Mouse (Mus musculus): ENCODE results near the gene Cotl1.

DNA sequence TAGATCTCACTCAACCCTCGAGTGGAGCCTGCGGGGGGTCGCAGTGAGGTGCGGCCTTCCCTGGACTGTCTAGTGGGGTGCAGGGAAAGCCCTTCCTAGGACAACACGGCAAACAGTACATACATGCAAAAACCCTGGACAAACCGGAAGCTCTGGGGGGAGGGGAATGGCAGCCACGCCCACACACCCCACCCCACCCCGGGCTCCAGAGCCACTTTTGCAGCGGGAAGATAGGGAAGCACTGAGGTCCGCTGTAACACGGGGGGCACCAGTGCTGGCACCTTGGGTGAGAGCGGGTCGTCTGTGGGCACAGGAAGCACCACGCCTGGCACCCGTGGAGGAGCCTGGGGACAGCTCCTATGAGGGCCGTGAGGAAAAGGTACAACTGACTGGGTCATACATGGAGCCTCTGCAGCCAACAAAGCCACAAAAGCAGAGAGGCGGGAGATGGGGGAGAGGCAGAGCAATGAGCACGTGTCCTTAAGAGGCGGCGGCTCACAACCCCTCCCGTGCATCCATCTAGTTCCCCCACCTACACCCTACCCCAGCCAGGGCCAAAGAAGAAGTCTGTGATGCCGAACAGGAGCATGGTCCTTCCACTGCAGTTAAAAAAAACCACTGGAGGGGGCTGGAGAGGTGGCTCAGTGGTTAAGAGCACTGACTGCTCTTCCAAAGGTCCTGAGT is 74.4 kb downstream of the Cotl1 start:
- TF ChIP-seq POLR2A (IDR thresholded peaks at IDR 0.05; ENCODE audit: insufficient read length, low read depth) (no peak), USF1 (IDR thresholded peaks at IDR 0.05; ENCODE audit: low read depth) (no peak), SRF (IDR thresholded peaks at IDR 0.05; ENCODE audit: control insufficient read depth, insufficient read length, low read depth) (no peak)

Measured in myocyte (in vitro differentiated cells).